Mouse (Mus musculus): ENCODE results near the gene Pde6c.

DNA sequence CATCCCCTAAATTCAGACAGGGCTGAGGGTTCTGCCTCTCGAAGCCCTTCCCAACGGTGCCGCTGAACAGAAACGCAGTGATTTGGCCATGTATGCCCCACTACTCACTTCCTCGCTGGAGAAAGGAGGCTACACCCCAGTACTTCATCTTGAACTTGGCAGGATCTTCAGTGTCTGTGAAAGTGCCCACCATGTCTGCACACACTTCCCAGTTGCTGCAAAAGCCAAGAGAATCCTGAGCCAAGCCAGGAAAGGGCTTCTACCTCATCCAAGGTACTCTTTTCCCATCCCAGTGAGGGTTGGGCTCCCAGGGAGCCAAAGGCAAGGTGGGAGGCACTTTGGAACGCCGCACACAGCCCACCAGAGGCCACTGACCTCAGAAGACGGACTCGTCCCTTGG, 8.7 kb upstream of the Pde6c start:
- TF ChIP-seq CTCF (IDR thresholded peaks at IDR 0.05; ENCODE audit: borderline replicate concordance, insufficient read depth, low read length) (no peak), POLR2A (IDR thresholded peaks at IDR 0.05; ENCODE audit: low read depth, low read length) (no peak)

Data from embryonic fibroblast, embryonic 13.5 days (primary cell).